Mouse (Mus musculus) MEL (cell line): ENCODE results near the gene Fcrl1. TPM values are rescaled to one million over a fixed set of nuclear protein-coding genes. Genes with fewer than 3 reads are reported as not detected.
A peak's percentile ranks its signal among the peaks of the same experiment; 100 is the strongest.

Source experiments
- DNase-seq: peaks from one replicate; pipeline ENCODE4 v3.0.0; 2011; ENCODE audit warnings: low read depth, low spot score
- H3K27ac ChIP-seq: 2 replicates; pipeline ENCODE4 v1.5.1; 2012; ENCODE audit warnings: low read depth, mild to moderate bottlenecking, control low read depth, low read length, moderate library complexity; ENCODE audit not compliant: control insufficient read depth
- H3K27me3 ChIP-seq, 2 experiments: fragments of 150-350 bp in 1 of 2; sonication (generic) in 1 of 2; 2 replicates each; pipeline ENCODE4 v1.6.1; 2012; ENCODE audit warnings: low read length in 2 of 2, mild to moderate bottlenecking in 2 of 2, improper control_type of control experiment in 1 of 2, moderate library complexity in 1 of 2; ENCODE audit not compliant: insufficient read depth in 2 of 2, control insufficient read depth in 1 of 2
- H3K36me3 ChIP-seq, 2 experiments: 2 replicates each; pipeline ENCODE4 v1.6.1; 2012 to 2014; ENCODE audit warnings: low read length in 2 of 2, improper control_type of control experiment in 1 of 2, inconsistent platforms in 1 of 2, mild to moderate bottlenecking in 1 of 2; ENCODE audit not compliant: insufficient read depth in 2 of 2, control insufficient read depth in 1 of 2
- H3K4me1 ChIP-seq, 2 experiments: fragments of 150-350 bp in 1 of 2; sonication (generic) in 1 of 2; 2 replicates each; pipeline ENCODE4 v1.6.1; 2012; ENCODE audit warnings: low read length in 2 of 2, improper control_type of control experiment in 1 of 2, mild to moderate bottlenecking in 1 of 2; ENCODE audit not compliant: insufficient read depth in 2 of 2, control insufficient read depth in 1 of 2
- H3K4me3 ChIP-seq, 2 experiments: fragments of 150-350 bp in 1 of 2; sonication (generic) in 1 of 2; 2 replicates each; pipeline ENCODE4 v1.5.1; 2012; ENCODE audit warnings: low read depth in 2 of 2, low read length in 2 of 2, mild to moderate bottlenecking in 2 of 2, moderate library complexity in 2 of 2, control low read depth in 1 of 2, improper control_type of control experiment in 1 of 2; ENCODE audit not compliant: control insufficient read depth in 1 of 2, insufficient read depth in 1 of 2
- H3K79me2 ChIP-seq: 2 replicates; pipeline ENCODE4 v1.6.1; 2012; ENCODE audit warnings: mild to moderate bottlenecking, low read length, moderate library complexity; ENCODE audit not compliant: control insufficient read depth, poor library complexity, insufficient read depth
- H3K9ac ChIP-seq: 2 replicates; pipeline ENCODE4 v1.6.1; 2012; ENCODE audit warnings: low read depth, mild to moderate bottlenecking, control low read depth, low read length, moderate library complexity; ENCODE audit not compliant: control insufficient read depth, poor library complexity, severe bottlenecking
- H3K9me3 ChIP-seq: fragments of 150-350 bp; sonication (generic); replicated peaks from 2 replicates; pipeline ENCODE4 v1.6.1; 2012; ENCODE audit warnings: mild to moderate bottlenecking, low read length, improper control_type of control experiment, moderate library complexity; ENCODE audit not compliant: insufficient read depth
- BHLHE40 ChIP-seq: IDR thresholded peaks from 2 replicates; pipeline ENCODE4 v1.6.1; 2012; ENCODE audit warnings: low read depth, mild to moderate bottlenecking, inconsistent platforms, low read length, improper control_type of control experiment, borderline replicate concordance
- CHD1 ChIP-seq: IDR thresholded peaks from 2 replicates; pipeline ENCODE4 v1.6.1; 2012; ENCODE audit warnings: low read depth, mild to moderate bottlenecking, inconsistent platforms, low read length, improper control_type of control experiment
- CTCF ChIP-seq, 3 experiments: IDR thresholded peaks in 2 of 3; conservative IDR thresholded peaks in 1 of 3; 2 replicates each; pipeline ENCODE4 v1.5.1; 2011 to 2012; ENCODE audit warnings: low read length in 3 of 3, low read depth in 2 of 3, mild to moderate bottlenecking in 2 of 3, improper control_type of control experiment in 1 of 3, inconsistent platforms in 1 of 3, mixed read lengths in 1 of 3, moderate library complexity in 1 of 3; ENCODE audit not compliant: control insufficient read depth in 1 of 3, insufficient read depth in 1 of 3, poor library complexity in 1 of 3, severe bottlenecking in 1 of 3
- E2F4 ChIP-seq: IDR thresholded peaks from 2 replicates; pipeline ENCODE4 v1.6.1; 2011; ENCODE audit warnings: low read depth, low read length, improper control_type of control experiment, borderline replicate concordance
- EP300 ChIP-seq, 2 experiments: IDR thresholded peaks; 2 replicates each; pipeline ENCODE4 v1.6.1; 2011; ENCODE audit warnings: improper control_type of control experiment in 2 of 2, low read length in 2 of 2, low read depth in 1 of 2, mild to moderate bottlenecking in 1 of 2
- GABPA ChIP-seq: IDR thresholded peaks from 2 replicates; pipeline ENCODE4 v1.6.1; 2012; ENCODE audit warnings: low read depth, mild to moderate bottlenecking, inconsistent platforms, low read length, improper control_type of control experiment, moderate library complexity
- GATA1 ChIP-seq: IDR thresholded peaks from 2 replicates; pipeline ENCODE4 v1.6.1; 2011; ENCODE audit warnings: low read depth, low read length, improper control_type of control experiment
- HCFC1 ChIP-seq: IDR thresholded peaks from 2 replicates; pipeline ENCODE4 v1.6.1; 2012; ENCODE audit warnings: low read depth, mild to moderate bottlenecking, inconsistent platforms, low read length, improper control_type of control experiment, moderate library complexity
- JUND ChIP-seq: IDR thresholded peaks from 2 replicates; pipeline ENCODE4 v1.6.1; 2011; ENCODE audit warnings: low read depth, mild to moderate bottlenecking, improper control_type of control experiment, low read length
- MAFK ChIP-seq: IDR thresholded peaks from 2 replicates; pipeline ENCODE4 v1.6.1; 2011; ENCODE audit warnings: low read depth, mild to moderate bottlenecking, low read length, improper control_type of control experiment, borderline replicate concordance
- MEF2A ChIP-seq: IDR thresholded peaks from 2 replicates; pipeline ENCODE4 v1.6.1; 2014; ENCODE audit warnings: low read depth, mild to moderate bottlenecking, inconsistent platforms, low read length, improper control_type of control experiment; ENCODE audit not compliant: poor library complexity, insufficient replicate concordance, severe bottlenecking; ENCODE audit errors: extremely low read depth
- MYB ChIP-seq: IDR thresholded peaks from 2 replicates; pipeline ENCODE4 v1.6.1; 2011; ENCODE audit warnings: mild to moderate bottlenecking, low read depth, low read length, improper control_type of control experiment
- NRF1 ChIP-seq: IDR thresholded peaks from 2 replicates; pipeline ENCODE4 v1.6.1; 2014; ENCODE audit warnings: low read depth, mild to moderate bottlenecking, inconsistent platforms, low read length, improper control_type of control experiment, moderate library complexity; ENCODE audit not compliant: poor library complexity, insufficient read depth, severe bottlenecking
- POLR2A ChIP-seq, 2 experiments: IDR thresholded peaks; 2 replicates each; pipeline ENCODE4 v1.6.1; 2011 to 2012; ENCODE audit warnings: low read length in 2 of 2, mild to moderate bottlenecking in 2 of 2, control low read depth in 1 of 2, improper control_type of control experiment in 1 of 2, low read depth in 1 of 2, moderate library complexity in 1 of 2; ENCODE audit not compliant: control insufficient read depth in 1 of 2, insufficient read depth in 1 of 2, poor library complexity in 1 of 2
- POLR2AphosphoS2 ChIP-seq: IDR thresholded peaks from 2 replicates; pipeline ENCODE4 v1.6.1; 2011; ENCODE audit warnings: low read length, improper control_type of control experiment
- RAD21 ChIP-seq: IDR thresholded peaks from 2 replicates; pipeline ENCODE4 v1.6.1; 2011; ENCODE audit warnings: mild to moderate bottlenecking, low read depth, low read length, improper control_type of control experiment
- RCOR1 ChIP-seq: IDR thresholded peaks from 2 replicates; pipeline ENCODE4 v1.6.1; 2012; ENCODE audit warnings: low read depth, mild to moderate bottlenecking, inconsistent platforms, low read length, improper control_type of control experiment
- SIN3A ChIP-seq: IDR thresholded peaks from 2 replicates; pipeline ENCODE4 v1.6.1; 2012; ENCODE audit warnings: low read length, improper control_type of control experiment, inconsistent platforms
- SMC3 ChIP-seq: IDR thresholded peaks from 2 replicates; pipeline ENCODE4 v1.6.1; 2011; ENCODE audit warnings: low read depth, low read length, improper control_type of control experiment
- TAL1 ChIP-seq: IDR thresholded peaks from 2 replicates; pipeline ENCODE4 v1.6.1; 2012; ENCODE audit warnings: mild to moderate bottlenecking, inconsistent platforms, low read length, moderate library complexity, mixed read lengths
- TCF12 ChIP-seq: IDR thresholded peaks from 2 replicates; pipeline ENCODE4 v1.6.1; 2014; ENCODE audit warnings: low read depth, mild to moderate bottlenecking, inconsistent platforms, low read length, improper control_type of control experiment, moderate library complexity
- ZC3H11A ChIP-seq: IDR thresholded peaks from 2 replicates; pipeline ENCODE4 v1.6.1; 2012; ENCODE audit warnings: low read depth, mild to moderate bottlenecking, inconsistent platforms, low read length, improper control_type of control experiment
- ZMIZ1 ChIP-seq: IDR thresholded peaks from 2 replicates; pipeline ENCODE4 v1.6.1; 2012; ENCODE audit warnings: low read depth, mild to moderate bottlenecking, inconsistent platforms, low read length, improper control_type of control experiment, moderate library complexity
- ZNF384 ChIP-seq: IDR thresholded peaks from 2 replicates; pipeline ENCODE4 v1.6.1; 2012; ENCODE audit warnings: low read depth, mild to moderate bottlenecking, inconsistent platforms, low read length, improper control_type of control experiment
- polyA plus RNA-seq, 2 experiments: library from polyadenylated mRNA; stranded (reverse) in 1 of 2; unstranded in 1 of 2; fragments of >175 nt in 1 of 2; fragments of >200 nt in 1 of 2; gene quantifications; 2 replicates each; pipeline versions ENCODE4 v1.2.1 to v1.2.4; 2012; ENCODE audit warnings: low replicate concordance in 2 of 2, low read depth in 1 of 2; ENCODE audit not compliant: insufficient read length in 2 of 2, insufficient read depth in 1 of 2, missing spikeins in 1 of 2
- total RNA-seq: library from RNA; depleted of rRNA; stranded (reverse); fragments of 300-350 nt; gene quantifications from 2 replicates; pipeline ENCODE4 v1.2.3, GENCODE M21; 2012

Gene Fcrl1
- total and polyA plus RNA-seq, 3 experiments: 0.07 TPM; not detected in 2

GRCm38 (mm10) chr3:87411150-87411549 is 35.0 kb downstream of the Fcrl1 start:
- Histone ChIP-seq H3K4me1 (peaks cover 0 to 31% of the 10 kb centered on the region in 2 experiments; a peak in 2 of 4 replicates), H3K79me2 (no peaks in the 10 kb centered on the region; the same call in 1 of the 2 replicates), H3K4me3 (peak overlapping the region; percentile 1 to 16; a peak in 3 of 4 replicates), H3K9me3 (no peaks in the 10 kb centered on the region), H3K36me3 (peaks cover 0 to 18% of the 10 kb centered on the region in 2 experiments; a peak in 2 of 4 replicates), H3K27me3 (no peaks in the 10 kb centered on the region), H3K9ac (peak overlapping the region; percentile 60), H3K27ac (peak overlapping the region; percentile 97)
- peak; percentile 67 for DNase-seq
- no peak for TF ChIP-seq GATA1
- TF ChIP-seq JUND: no peak
- TF ChIP-seq POLR2A (IDR thresholded peaks at IDR 0.05; ENCODE audit: control insufficient read depth in 1 of 2, insufficient read depth in 1 of 2, low read depth in 1 of 2, low read length in 2 of 2, poor library complexity in 1 of 2): 0 out of 4 replicates have a peak, but pooled peaks of 1 of the 2 experiments have one; percentile 10
- TF ChIP-seq CTCF (IDR thresholded peaks at IDR 0.05 in 2 of 3, conservative IDR thresholded peaks at IDR 0.05 in 1 of 3; ENCODE audit: control insufficient read depth in 1 of 3, insufficient read depth in 1 of 3, low read depth in 2 of 3, low read length in 3 of 3, poor library complexity in 1 of 3, severe bottlenecking in 1 of 3): peak in 2 of 3 experiments; percentile 38 to 57; a peak in 4 of 6 replicates
- TF ChIP-seq, all 39 proteins: peak for 2

GRCm38 (mm10) chr3:87420645-87421044 is 44.5 kb downstream of the Fcrl1 start:
- no peaks in the 10 kb centered on the region for H3K4me1 ChIP-seq

GRCm38 (mm10) chr3:87422386-87422910 is 46.3 kb downstream of the Fcrl1 start:
- H3K4me3 ChIP-seq: no peak overlapping the region
- H3K9ac ChIP-seq: no peak overlapping the region
- no peaks in the 10 kb centered on the region for H3K4me1 ChIP-seq
- no peaks in the 10 kb centered on the region for H3K9me3 ChIP-seq
- DNase-seq: no peak
- H3K27ac ChIP-seq: no peak overlapping the region
- H3K27me3 ChIP-seq: peaks cover 2 to 3% of the 10 kb centered on the region in 2 experiments; a peak in 3 of 4 replicates
- TF ChIP-seq SMC3 (no peak), POLR2A (IDR thresholded peaks at IDR 0.05; ENCODE audit: control insufficient read depth in 1 of 2, insufficient read depth in 1 of 2, low read depth in 1 of 2, low read length in 2 of 2, poor library complexity in 1 of 2) (no peak), MEF2A (no peak), MAFK (no peak), GABPA (no peak), EP300 (IDR thresholded peaks at IDR 0.05; ENCODE audit: low read depth in 1 of 2, low read length in 2 of 2) (no peak)
- H3K36me3 ChIP-seq: no peaks in the 10 kb centered on the region
- no peaks in the 10 kb centered on the region for H3K79me2 ChIP-seq

More at GRCm38 (mm10) chr3:87420645-87421044, 44.5 kb downstream of the Fcrl1 start:
- Histone ChIP-seq H3K9me3 (no peaks in the 10 kb centered on the region), H3K27me3 (peaks cover 2 to 3% of the 10 kb centered on the region in 2 experiments; a peak in 3 of 4 replicates), H3K79me2 (no peaks in the 10 kb centered on the region), H3K9ac (no peak overlapping the region), H3K36me3 (no peaks in the 10 kb centered on the region), H3K27ac (no peak overlapping the region), H3K4me3 (no peak overlapping the region)
- DNase-seq: no peak
- TF ChIP-seq CTCF (IDR thresholded peaks at IDR 0.05 in 2 of 3, conservative IDR thresholded peaks at IDR 0.05 in 1 of 3; ENCODE audit: control insufficient read depth in 1 of 3, insufficient read depth in 1 of 3, low read depth in 2 of 3, low read length in 3 of 3, poor library complexity in 1 of 3, severe bottlenecking in 1 of 3): peak in 2 of 3 experiments; percentile 10 to 45; a peak in 2 of 6 replicates
- TF ChIP-seq ZMIZ1: no peak
- no peak for TF ChIP-seq GATA1
- no peak for TF ChIP-seq HCFC1
- TF ChIP-seq ZNF384: no peak
- no peak for TF ChIP-seq MYB
- no peak for TF ChIP-seq RAD21
- no peak for TF ChIP-seq TCF12
- TF ChIP-seq SIN3A: no peak
- no peak for TF ChIP-seq EP300 (IDR thresholded peaks at IDR 0.05; ENCODE audit: low read depth in 1 of 2, low read length in 2 of 2)
- TF ChIP-seq ZC3H11A: 0 out of 2 replicates have a peak, but pooled peaks have one; percentile 10
- no peak for TF ChIP-seq E2F4
- no peak for TF ChIP-seq POLR2AphosphoS2
- no peak for TF ChIP-seq NRF1
- no peak for TF ChIP-seq RCOR1
- TF ChIP-seq CHD1: no peak
- peak; percentile 16; the same call in 1 of the 2 replicates for TF ChIP-seq SMC3
- no peak for TF ChIP-seq TAL1
- no peak for TF ChIP-seq BHLHE40
